Mouse (Mus musculus) liver, postnatal 0 days (tissue): ENCODE data around the gene Trabd. TPM values are rescaled to one million over a fixed set of nuclear protein-coding genes. Genes with fewer than 3 reads are reported as not detected.

Experiments
- ATAC-seq: fragments of 200-750 bp; cut with Nextera tagmentation; 2 replicates; pipeline ENCODE4 v1.8.0; 2017; ENCODE audit warnings: mild to moderate bottlenecking, moderate library complexity
- DNase-seq: peaks from one replicate; pipeline ENCODE4 v3.0.0-alpha.2; 2016
- H3K27ac ChIP-seq: fragments of 300-500 bp; sonication (generic); 2 replicates; pipeline ENCODE4 v1.5.1; 2014; ENCODE audit warnings: antibody characterized with exemption, moderate library complexity, mild to moderate bottlenecking, low read depth
- H3K27me3 ChIP-seq: fragments of 300-500 bp; sonication (generic); 2 replicates; pipeline ENCODE4 v1.6.1; 2014; ENCODE audit warnings: low read length, control low read depth, mixed read lengths; ENCODE audit not compliant: insufficient read depth
- H3K36me3 ChIP-seq: fragments of 300-500 bp; sonication (generic); replicated peaks from 2 replicates; pipeline ENCODE4 v1.6.1; 2014; ENCODE audit warnings: mild to moderate bottlenecking, control low read depth, low read length, moderate library complexity, mixed read lengths; ENCODE audit not compliant: insufficient read depth
- H3K4me1 ChIP-seq: fragments of 300-500 bp; sonication (generic); 2 replicates; pipeline ENCODE4 v1.6.1; 2014; ENCODE audit warnings: antibody characterized with exemption, mild to moderate bottlenecking, control low read depth; ENCODE audit not compliant: insufficient read depth
- H3K4me2 ChIP-seq: fragments of 300-500 bp; sonication (generic); 2 replicates; pipeline ENCODE4 v1.6.1; 2014; ENCODE audit warnings: low read depth, mild to moderate bottlenecking, low read length, moderate library complexity, mixed read lengths
- H3K4me3 ChIP-seq: fragments of 300-500 bp; sonication (generic); 2 replicates; pipeline ENCODE4 v1.5.1; 2014; ENCODE audit warnings: low read depth, low read length
- H3K9ac ChIP-seq: fragments of 300-500 bp; sonication (generic); replicated peaks from 2 replicates; pipeline ENCODE4 v1.6.1; 2014; ENCODE audit warnings: mild to moderate bottlenecking, moderate library complexity
- H3K9me3 ChIP-seq: fragments of 300-500 bp; sonication (generic); 2 replicates; pipeline ENCODE4 v1.6.1; 2016; ENCODE audit warnings: mild to moderate bottlenecking, control low read depth, low read length, mixed read lengths
- CTCF ChIP-seq: sonication (generic); IDR thresholded peaks from 2 replicates; pipeline ENCODE4 v1.5.1; 2016; ENCODE audit warnings: antibody characterized with exemption, low read depth
- EP300 ChIP-seq: IDR thresholded peaks from 2 replicates; pipeline ENCODE4 v1.6.1; 2016; ENCODE audit warnings: antibody characterized with exemption, low read depth, mild to moderate bottlenecking
- WGBS: fragments of 180-500 bp; shearing (Covaris S2); extraction: QIAGEN DNeasy Blood & Tissue Kit; methylation state at CpG from one replicate; pipeline ENCODE4 v1.1.7; 2014; ENCODE audit not compliant: insufficient replicate concordance; 5-methylcytosine and 5-hydroxymethylcytosine counted together
- polyA plus RNA-seq: library from polyadenylated mRNA; unstranded; fragments of >200 nt; fragmentation: Nextera tagmentation; extraction: Ambion mirVana; gene quantifications from 2 replicates; pipeline ENCODE4 v1.2.1, GENCODE M21; 2015

Trabd gene
- polyA plus RNA-seq, 1 experiment from 2014 or later = 23.6 TPM

DNA sequence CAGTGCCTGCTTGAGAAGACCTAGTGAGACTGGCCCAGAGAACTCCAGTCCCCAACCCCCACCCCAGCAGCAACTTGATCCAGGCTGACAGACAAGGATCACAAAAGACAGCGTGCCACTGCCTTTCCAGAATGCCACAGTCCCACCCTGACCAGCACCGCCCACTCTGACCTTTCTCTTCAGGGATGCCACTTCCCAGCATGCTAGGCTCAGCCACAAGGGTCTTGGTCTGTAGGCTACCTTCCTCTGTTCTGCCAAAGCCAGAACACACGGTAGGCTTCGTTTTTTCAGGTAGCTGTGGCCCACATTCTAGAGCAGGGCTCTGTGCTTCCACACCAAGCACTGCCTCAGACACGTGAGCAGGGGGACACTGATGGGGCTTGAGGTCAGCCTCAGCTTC, 27.7 kb downstream of the Trabd start:
- Histone ChIP-seq H3K4me3 (no peak overlapping the region), H3K9ac (no peak overlapping the region), H3K27me3 (no peaks in the 10 kb centered on the region), H3K4me2 (no peak overlapping the region), H3K27ac (no peak overlapping the region), H3K4me1 (no peaks in the 10 kb centered on the region), H3K36me3 (peaks cover 86% of the 10 kb centered on the region), H3K9me3 (no peaks in the 10 kb centered on the region)
- DNase-seq (no peak), ATAC-seq (no peak)
- TF ChIP-seq CTCF = no peak
- TF ChIP-seq EP300 = no peak
- 75% methylated on average over 5 of the region's 5 CpGs for WGBS

DNA sequence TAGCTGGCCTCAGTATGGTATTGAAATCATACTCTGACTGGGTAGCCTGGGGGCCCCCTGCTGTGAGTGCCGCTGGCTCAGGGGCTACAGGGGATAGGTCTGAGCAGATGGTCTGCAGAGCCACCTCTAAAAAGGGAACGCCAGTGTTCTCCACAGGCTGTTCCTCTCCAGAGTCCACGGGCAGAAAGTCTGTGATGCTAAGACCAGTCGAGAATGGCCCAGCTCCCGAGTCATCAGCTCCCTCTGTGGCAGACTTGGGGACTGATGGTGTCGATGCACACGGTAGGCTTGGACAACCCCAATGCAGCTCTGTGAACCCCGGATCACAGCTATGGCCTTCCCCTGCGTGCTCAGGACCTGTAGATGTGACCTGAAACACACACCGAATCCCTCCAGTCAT, 29.0 kb downstream of the Trabd start:
- no peak overlapping the region for H3K4me2 ChIP-seq
- no peak overlapping the region for H3K9ac ChIP-seq
- ATAC-seq (no peak), DNase-seq (no peak)
- 86% methylated on average over 10 of the region's 10 CpGs for WGBS
- no peaks in the 10 kb centered on the region for H3K4me1 ChIP-seq
- H3K4me3 ChIP-seq = no peak overlapping the region
- H3K9me3 ChIP-seq = no peaks in the 10 kb centered on the region
- no peaks in the 10 kb centered on the region for H3K27me3 ChIP-seq
- H3K36me3 ChIP-seq = peaks cover 88% of the 10 kb centered on the region
- no peak for TF ChIP-seq EP300
- TF ChIP-seq CTCF = no peak
- H3K27ac ChIP-seq = no peak overlapping the region

DNA sequence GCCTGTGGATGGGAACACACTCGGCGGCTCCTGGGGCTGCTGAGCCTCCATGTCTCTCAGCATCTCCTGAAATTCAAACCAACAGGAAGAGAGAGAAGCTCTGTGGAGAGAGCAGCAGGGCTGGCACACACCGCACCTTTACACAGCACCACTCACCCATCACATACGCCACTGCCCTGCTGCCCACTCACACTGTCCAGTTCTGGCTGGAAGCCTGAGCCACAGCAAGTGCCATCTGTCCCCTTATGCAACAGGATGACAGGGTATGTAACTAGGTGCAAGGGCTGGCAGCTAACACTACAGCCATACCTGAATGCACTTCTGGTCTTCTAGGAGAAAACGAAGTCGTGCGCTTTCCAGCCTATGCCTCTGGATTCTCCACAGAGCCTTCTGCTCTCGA, 29.5 kb downstream of the Trabd start:
- no peak for ATAC-seq
- no peak overlapping the region for H3K4me2 ChIP-seq
- no peak for DNase-seq
- H3K36me3 ChIP-seq = peaks cover 86% of the 10 kb centered on the region
- no peak overlapping the region for H3K27ac ChIP-seq
- H3K4me1 ChIP-seq = no peaks in the 10 kb centered on the region
- no peaks in the 10 kb centered on the region for H3K9me3 ChIP-seq
- no peak overlapping the region for H3K4me3 ChIP-seq
- WGBS = 91% methylated on average over 8 of the region's 8 CpGs
- no peaks in the 10 kb centered on the region for H3K27me3 ChIP-seq
- no peak overlapping the region for H3K9ac ChIP-seq
- TF ChIP-seq CTCF (no peak), EP300 (no peak)

DNA sequence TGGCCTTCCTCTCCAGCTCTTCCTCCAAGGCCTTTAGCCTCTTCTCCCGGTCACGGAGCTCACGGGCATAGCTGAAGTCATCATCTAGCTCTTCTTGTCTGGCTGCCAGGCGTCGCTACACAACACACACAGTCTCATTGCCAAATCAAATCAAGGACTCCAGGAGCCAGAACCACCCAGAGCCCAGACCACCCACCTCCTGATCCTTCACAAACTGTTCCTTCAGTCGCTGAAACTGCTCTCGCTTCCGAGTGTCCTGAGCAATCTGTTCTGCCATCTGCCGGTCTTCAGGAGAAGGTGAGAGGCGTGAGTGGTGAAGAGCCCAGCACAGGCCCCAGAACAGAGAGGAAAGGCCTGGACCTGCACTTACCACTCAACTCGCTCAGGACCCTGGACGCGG, 31.1 kb downstream of the Trabd start:
- WGBS = 84% methylated on average over 13 of the region's 13 CpGs
- Histone ChIP-seq H3K4me2 (no peak overlapping the region), H3K36me3 (peaks cover 86% of the 10 kb centered on the region)

DNA sequence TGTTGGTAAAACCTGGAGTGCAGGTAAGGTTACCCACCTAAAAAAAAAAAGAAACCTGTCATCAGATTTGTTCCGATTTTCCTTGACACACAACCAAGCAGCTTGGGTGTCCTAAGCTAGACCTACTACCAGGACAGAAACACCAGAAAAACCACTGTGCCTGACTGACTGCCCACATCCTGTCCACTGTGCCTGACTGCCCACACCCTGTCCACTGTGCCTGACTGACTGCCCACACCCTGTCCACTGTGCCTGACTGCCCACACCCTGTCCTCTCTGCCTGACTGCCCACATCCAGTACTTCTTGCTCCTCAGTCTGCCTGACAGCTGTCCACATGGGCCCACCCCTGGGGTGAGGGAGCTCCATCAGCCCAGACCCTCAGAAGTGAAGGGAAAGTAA, 32.1 kb downstream of the Trabd start:
- no peak overlapping the region for H3K4me3 ChIP-seq
- H3K36me3 ChIP-seq = peaks cover 85% of the 10 kb centered on the region
- ATAC-seq = no peak

More for the DNA sequence above, 31.1 kb downstream of the Trabd start:
- TF ChIP-seq EP300 (no peak), CTCF (no peak)
- DNase-seq (no peak), ATAC-seq (no peak)
- Histone ChIP-seq H3K4me3 (no peak overlapping the region), H3K9me3 (no peaks in the 10 kb centered on the region), H3K4me1 (no peaks in the 10 kb centered on the region), H3K27me3 (no peaks in the 10 kb centered on the region), H3K27ac (no peak overlapping the region), H3K9ac (no peak overlapping the region)

DNA sequence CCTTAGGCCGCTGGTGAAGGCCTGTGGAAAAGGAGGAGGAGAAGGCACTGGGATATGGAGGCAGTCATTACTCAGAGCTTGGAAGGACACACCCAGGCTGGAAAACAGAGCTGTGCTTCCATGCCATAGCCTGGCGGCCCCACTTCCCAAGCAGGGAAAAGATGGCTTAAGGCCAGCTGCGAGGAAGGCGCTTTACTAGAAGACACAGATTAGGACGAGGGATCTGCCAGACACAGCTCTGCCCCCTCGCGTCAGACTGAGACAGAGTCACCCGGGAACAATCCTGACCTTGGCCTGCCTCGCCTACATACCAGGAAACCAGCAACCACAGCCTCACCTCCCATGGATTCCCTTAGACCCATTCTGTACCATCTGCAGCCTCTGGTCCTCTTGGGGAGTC, 35.2 kb downstream of the Trabd start:
- H3K4me1 ChIP-seq = no peaks in the 10 kb centered on the region
- no peak overlapping the region for H3K9ac ChIP-seq
- no peak overlapping the region for H3K4me2 ChIP-seq
- 86% methylated on average over 9 of the region's 9 CpGs for WGBS
- H3K36me3 ChIP-seq = peaks cover 70% of the 10 kb centered on the region
- no peaks in the 10 kb centered on the region for H3K9me3 ChIP-seq
- no peak overlapping the region for H3K4me3 ChIP-seq
- no peak overlapping the region for H3K27ac ChIP-seq
- DNase-seq (no peak), ATAC-seq (no peak)
- H3K27me3 ChIP-seq = no peaks in the 10 kb centered on the region
- no peak for TF ChIP-seq CTCF
- TF ChIP-seq EP300 = no peak

More for the DNA sequence above, 32.1 kb downstream of the Trabd start:
- Histone ChIP-seq H3K9me3 (no peaks in the 10 kb centered on the region), H3K9ac (no peak overlapping the region), H3K4me2 (no peak overlapping the region), H3K27ac (no peak overlapping the region), H3K4me1 (no peaks in the 10 kb centered on the region), H3K27me3 (no peaks in the 10 kb centered on the region)
- TF ChIP-seq EP300 (no peak), CTCF (no peak)
- DNase-seq = no peak
- WGBS = 91% methylated on average over 1 of the region's 1 CpGs

DNA sequence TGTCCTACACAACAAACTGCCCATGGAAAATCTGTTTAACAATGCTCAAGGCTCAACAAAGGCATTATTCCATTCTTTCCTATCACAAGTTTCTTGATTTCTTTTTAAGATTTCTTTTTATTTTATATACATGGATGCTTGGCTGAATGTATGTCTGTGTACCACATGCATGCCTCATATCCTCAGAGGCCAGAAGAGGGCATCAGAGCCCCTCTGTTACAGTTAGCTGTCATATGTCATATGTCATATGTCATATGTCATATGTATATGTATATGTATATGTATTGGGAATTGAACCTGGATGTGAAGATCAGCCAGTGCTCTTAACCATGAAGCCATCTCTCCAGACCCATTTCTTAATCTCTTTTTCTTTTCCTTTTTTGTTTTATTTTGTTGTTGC, 43.1 kb downstream of the Trabd start:
- no peak for DNase-seq
- ATAC-seq = no peak
- H3K36me3 ChIP-seq = peaks cover 20% of the 10 kb centered on the region
- no peaks in the 10 kb centered on the region for H3K27me3 ChIP-seq
- peaks cover 17% of the 10 kb centered on the region for H3K4me1 ChIP-seq
- H3K9me3 ChIP-seq = no peaks in the 10 kb centered on the region
- TF ChIP-seq EP300 = no peak
- peak; percentile 58 for TF ChIP-seq CTCF
- no peak overlapping the region for H3K9ac ChIP-seq
- H3K4me2 ChIP-seq = no peak overlapping the region
- H3K27ac ChIP-seq = no peak overlapping the region
- H3K4me3 ChIP-seq = no peak overlapping the region
